Mouse (Mus musculus) CH12.LX (cell line): ENCODE results near the gene Gpx8. TPM values are rescaled to one million over a fixed set of nuclear protein-coding genes. Genes with fewer than 3 reads are reported as not detected.

Source experiments
- DNase-seq: peaks from one replicate; pipeline ENCODE4 v3.0.0-alpha.2; 2013; ENCODE audit errors: extremely low read depth
- H3K27ac ChIP-seq: 2 replicates; pipeline ENCODE4 v1.5.1; 2012; ENCODE audit warnings: low read depth, mild to moderate bottlenecking, control low read depth, moderate library complexity; ENCODE audit not compliant: insufficient read depth
- H3K27me3 ChIP-seq: replicated peaks from 2 replicates; pipeline ENCODE3; 2012; ENCODE audit warnings: inconsistent platforms
- H3K36me3 ChIP-seq, 2 experiments: replicated peaks in 1 of 2; 2 replicates each; pipeline versions ENCODE3 to v1.6.1; 2012; ENCODE audit warnings: inconsistent platforms in 1 of 2, low read length in 1 of 2, mild to moderate bottlenecking in 1 of 2, mixed read lengths in 1 of 2, moderate library complexity in 1 of 2; ENCODE audit not compliant: control insufficient read depth in 1 of 2, insufficient read depth in 1 of 2
- H3K4me1 ChIP-seq, 2 experiments: 2 replicates each; pipeline ENCODE4 v1.6.1; 2012; ENCODE audit warnings: inconsistent platforms in 1 of 2, moderate library complexity in 1 of 2; ENCODE audit not compliant: insufficient read depth in 2 of 2, control insufficient read depth in 1 of 2
- H3K4me2 ChIP-seq: 2 replicates; pipeline ENCODE4 v1.6.1; 2012; ENCODE audit warnings: low read depth, mild to moderate bottlenecking, control low read depth; ENCODE audit not compliant: poor library complexity, insufficient read depth, severe bottlenecking
- H3K4me3 ChIP-seq, 3 experiments: fragments of 150-350 bp in 1 of 3; sonication (generic) in 1 of 3; replicated peaks in 1 of 3; 2 replicates each; pipeline versions ENCODE3 to v1.5.1; 2011 to 2012; ENCODE audit warnings: low read depth in 2 of 3, low read length in 2 of 3, mild to moderate bottlenecking in 2 of 3, moderate library complexity in 2 of 3, control low read depth in 1 of 3, improper control_type of control experiment in 1 of 3, inconsistent platforms in 1 of 3, mixed read lengths in 1 of 3; ENCODE audit not compliant: poor library complexity in 1 of 3
- H3K79me2 ChIP-seq: replicated peaks from 2 replicates; pipeline ENCODE4 v1.6.1; 2012; ENCODE audit warnings: mild to moderate bottlenecking, moderate library complexity; ENCODE audit not compliant: control insufficient read depth, poor library complexity, insufficient read depth, severe bottlenecking; ENCODE audit errors: extremely low read depth
- H3K9ac ChIP-seq: 2 replicates; pipeline ENCODE4 v1.6.1; 2012; ENCODE audit warnings: low read depth, mild to moderate bottlenecking, control low read depth, moderate library complexity; ENCODE audit not compliant: insufficient read depth
- H3K9me3 ChIP-seq: replicated peaks from 2 replicates; pipeline ENCODE3; 2012; ENCODE audit warnings: low read length, inconsistent platforms, mixed read lengths
- BHLHE40 ChIP-seq: IDR thresholded peaks from 2 replicates; pipeline ENCODE4 v1.6.1; 2011; ENCODE audit warnings: mild to moderate bottlenecking, low read depth, low read length, improper control_type of control experiment
- CHD2 ChIP-seq: IDR thresholded peaks from 2 replicates; pipeline ENCODE4 v1.6.1; 2011; ENCODE audit warnings: low read length, improper control_type of control experiment
- CTCF ChIP-seq, 2 experiments: IDR thresholded peaks in 1 of 2; conservative IDR thresholded peaks in 1 of 2; 2 replicates each; pipeline ENCODE4 v1.5.1; 2011 to 2012; ENCODE audit warnings: low read depth in 2 of 2, low read length in 2 of 2, improper control_type of control experiment in 1 of 2, inconsistent platforms in 1 of 2, mild to moderate bottlenecking in 1 of 2, moderate library complexity in 1 of 2
- E2F4 ChIP-seq: IDR thresholded peaks from 2 replicates; pipeline ENCODE4 v1.6.1; 2011; ENCODE audit warnings: low read depth, low read length, improper control_type of control experiment; ENCODE audit not compliant: insufficient replicate concordance
- ELF1 ChIP-seq: IDR thresholded peaks from 2 replicates; pipeline ENCODE4 v1.6.1; 2014; ENCODE audit warnings: low read depth, mild to moderate bottlenecking, inconsistent platforms, low read length, improper control_type of control experiment
- EP300 ChIP-seq: IDR thresholded peaks from 2 replicates; pipeline ENCODE4 v1.6.1; 2011; ENCODE audit warnings: low read length, improper control_type of control experiment
- ETS1 ChIP-seq: conservative IDR thresholded peaks from 2 replicates; pipeline ENCODE4 v1.6.1; 2012; ENCODE audit warnings: low read depth, mild to moderate bottlenecking, inconsistent platforms, low read length, improper control_type of control experiment, moderate library complexity
- GABPA ChIP-seq: IDR thresholded peaks from 2 replicates; pipeline ENCODE4 v1.6.1; 2012; ENCODE audit warnings: low read depth, low read length, improper control_type of control experiment, inconsistent platforms; ENCODE audit not compliant: insufficient replicate concordance
- HCFC1 ChIP-seq: IDR thresholded peaks from 2 replicates; pipeline ENCODE4 v1.6.1; 2012; ENCODE audit warnings: low read depth, mild to moderate bottlenecking, inconsistent platforms, low read length, improper control_type of control experiment
- IRF4 ChIP-seq: IDR thresholded peaks from 2 replicates; pipeline ENCODE4 v1.6.1; 2014; ENCODE audit warnings: low read depth, mild to moderate bottlenecking, inconsistent platforms, low read length, improper control_type of control experiment
- MAX ChIP-seq: IDR thresholded peaks from 2 replicates; pipeline ENCODE4 v1.6.1; 2011; ENCODE audit warnings: low read length, improper control_type of control experiment
- MAZ ChIP-seq: IDR thresholded peaks from 2 replicates; pipeline ENCODE4 v1.6.1; 2012; ENCODE audit warnings: low read depth, mild to moderate bottlenecking, inconsistent platforms, low read length, improper control_type of control experiment, moderate library complexity
- MXI1 ChIP-seq: IDR thresholded peaks from 2 replicates; pipeline ENCODE4 v1.6.1; 2011; ENCODE audit warnings: mild to moderate bottlenecking, low read depth, low read length, improper control_type of control experiment
- MYC ChIP-seq: IDR thresholded peaks from 2 replicates; pipeline ENCODE4 v1.6.1; 2011; ENCODE audit warnings: low read depth, mild to moderate bottlenecking, improper control_type of control experiment, low read length
- NELFE ChIP-seq: IDR thresholded peaks from 2 replicates; pipeline ENCODE4 v1.6.1; 2011; ENCODE audit warnings: low read depth, low read length, improper control_type of control experiment
- NRF1 ChIP-seq: IDR thresholded peaks from 2 replicates; pipeline ENCODE4 v1.6.1; 2014; ENCODE audit warnings: low read depth, mild to moderate bottlenecking, inconsistent platforms, low read length, improper control_type of control experiment, moderate library complexity
- POLR2A ChIP-seq: IDR thresholded peaks from 2 replicates; pipeline ENCODE4 v1.6.1; 2011; ENCODE audit warnings: low read depth, mild to moderate bottlenecking, improper control_type of control experiment, low read length
- RAD21 ChIP-seq: IDR thresholded peaks from 2 replicates; pipeline ENCODE4 v1.6.1; 2011; ENCODE audit warnings: low read depth, mild to moderate bottlenecking, low read length, improper control_type of control experiment, moderate library complexity
- RCOR1 ChIP-seq: conservative IDR thresholded peaks from 2 replicates; pipeline ENCODE4 v1.6.1; 2012; ENCODE audit warnings: low read depth, mild to moderate bottlenecking, inconsistent platforms, low read length, improper control_type of control experiment
- TBP ChIP-seq: conservative IDR thresholded peaks from 2 replicates; pipeline ENCODE4 v1.6.1; 2011; ENCODE audit warnings: low read depth, low read length, improper control_type of control experiment
- UBTF ChIP-seq: IDR thresholded peaks from 2 replicates; pipeline ENCODE4 v1.6.1; 2012; ENCODE audit warnings: low read depth, mild to moderate bottlenecking, inconsistent platforms, low read length, improper control_type of control experiment, moderate library complexity
- USF1 ChIP-seq: IDR thresholded peaks from 2 replicates; pipeline ENCODE4 v1.6.1; 2014; ENCODE audit warnings: low read depth, mild to moderate bottlenecking, inconsistent platforms, low read length, improper control_type of control experiment
- USF2 ChIP-seq: conservative IDR thresholded peaks from 2 replicates; pipeline ENCODE4 v1.6.1; 2011; ENCODE audit warnings: low read depth, low read length, improper control_type of control experiment
- ZC3H11A ChIP-seq: IDR thresholded peaks from 2 replicates; pipeline ENCODE4 v1.6.1; 2012; ENCODE audit warnings: low read depth, mild to moderate bottlenecking, inconsistent platforms, low read length, improper control_type of control experiment
- ZMIZ1 ChIP-seq: IDR thresholded peaks from 2 replicates; pipeline ENCODE4 v1.6.1; 2012; ENCODE audit warnings: low read depth, mild to moderate bottlenecking, inconsistent platforms, low read length, improper control_type of control experiment
- ZNF384 ChIP-seq: IDR thresholded peaks from 2 replicates; pipeline ENCODE4 v1.6.1; 2012; ENCODE audit warnings: low read depth, low read length, improper control_type of control experiment, inconsistent platforms
- dilution Hi-C: fragments of 300-500 bp; cut with MboI; formaldehyde crosslinking; loops from 2 replicates; pipeline ENCODE4 v1.14.3; 2020; ENCODE audit warnings: low sequenced_read_pairs; ENCODE audit not compliant: extremely low pct_unique_long_range_greater_than_20kb, extremely low pct_ligation_motif_present
- in situ Hi-C: fragments of 300-500 bp; cut with MboI; formaldehyde crosslinking; loops from 3 replicates; pipeline ENCODE4 v1.14.3; 2019; ENCODE audit warnings: low sequenced_read_pairs, low pct_ligation_motif_present, low pct_unique_long_range_greater_than_20kb, mixed read lengths
- polyA plus RNA-seq: library from polyadenylated mRNA; unstranded; fragments of >175 nt; gene quantifications from 2 replicates; pipeline ENCODE4 v1.2.1, GENCODE M21; 2012; ENCODE audit warnings: low read depth; ENCODE audit not compliant: insufficient read length
- total RNA-seq, 2 experiments: library from RNA; depleted of rRNA; stranded (reverse); fragments of 300-350 nt in 1 of 2; fragments of >200 nt in 1 of 2; gene quantifications; 2 replicates each; pipeline ENCODE4 v1.2.3; 2012 to 2014

Gpx8 gene
- total and polyA plus RNA-seq, 3 experiments: not detected

DNA sequence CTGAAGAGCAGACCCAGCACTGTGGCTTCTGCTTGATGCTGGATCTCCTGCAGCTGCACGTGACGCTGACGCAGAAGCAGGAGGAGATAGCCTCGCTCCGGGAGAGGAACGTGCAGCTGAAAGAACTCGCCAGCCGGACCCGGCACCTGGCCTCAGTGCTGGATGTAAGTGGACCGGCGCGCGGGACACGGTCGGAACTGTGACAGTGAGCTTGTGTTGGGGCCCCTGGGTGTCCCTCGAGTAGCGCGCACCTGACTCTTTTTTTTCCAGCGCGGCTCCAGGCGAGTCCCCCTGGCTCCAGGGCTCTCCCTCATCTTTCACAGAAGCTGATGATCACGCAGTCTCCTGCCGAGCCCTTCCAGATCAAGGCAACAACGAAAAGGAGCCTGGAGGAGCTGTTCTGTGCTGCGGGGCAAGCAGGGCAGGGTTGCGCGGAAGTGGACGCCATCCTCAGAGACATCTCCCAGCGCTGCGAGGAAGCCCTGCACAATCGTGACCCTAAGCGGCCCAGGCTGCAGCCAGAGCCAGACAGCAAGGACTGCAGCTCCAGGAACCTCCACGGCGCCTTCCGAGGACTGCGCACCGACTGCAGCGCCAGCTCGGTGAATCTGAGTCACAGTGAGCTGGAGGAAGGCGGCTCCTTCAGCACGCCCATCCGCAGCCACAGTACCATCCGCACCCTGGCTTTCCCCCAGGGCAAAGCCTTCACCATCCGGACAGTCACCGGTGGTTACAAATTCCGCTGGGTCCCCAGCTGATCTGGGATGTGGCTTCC is 47.6 kb downstream of the Gpx8 start:
- peaks cover 0 to 41% of the 10 kb centered on the region in 2 experiments; a peak in 2 of 4 replicates for H3K4me1 ChIP-seq
- no peak overlapping the region for H3K27ac ChIP-seq
- TF ChIP-seq BHLHE40: peak; percentile 71
- TF ChIP-seq MAX: no peak
- TF ChIP-seq, all 38 proteins: peak for 1
- Histone ChIP-seq H3K4me2 (peak overlapping the region; percentile 55), H3K27me3 (peaks cover 44% of the 10 kb centered on the region), H3K4me3 (no peak overlapping the region), H3K9ac (no peak overlapping the region), H3K36me3 (no peaks in the 10 kb centered on the region), H3K79me2 (no peaks in the 10 kb centered on the region), H3K9me3 (no peaks in the 10 kb centered on the region)
- in situ Hi-C loops: no loop called here
- dilution Hi-C loops: no loop called here
- no peak for DNase-seq

DNA sequence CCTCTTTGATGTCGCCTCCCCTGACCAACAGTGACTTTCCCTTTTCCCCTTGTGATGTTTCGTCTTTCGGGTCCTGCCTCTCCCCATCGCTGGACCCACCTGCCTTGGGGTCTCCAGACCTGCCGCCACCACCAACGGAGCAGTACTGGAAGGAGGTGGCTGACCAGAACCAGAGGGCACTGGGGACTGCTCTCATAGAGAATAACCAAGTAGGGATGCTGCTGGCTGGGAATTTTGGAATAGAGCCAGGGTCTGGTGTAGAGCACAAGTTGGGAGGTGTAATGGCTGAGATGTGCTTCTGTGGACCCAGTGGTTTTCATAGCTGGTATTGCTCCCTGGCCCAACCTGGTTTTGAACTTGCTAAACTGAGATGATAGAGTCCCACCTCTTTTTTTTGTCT is 48.8 kb downstream of the Gpx8 start:
- Histone ChIP-seq H3K4me3 (no peak overlapping the region), H3K27ac (no peak overlapping the region), H3K4me1 (peaks cover 0 to 45% of the 10 kb centered on the region in 2 experiments; a peak in 2 of 4 replicates)
- no peak for DNase-seq
- in situ Hi-C loops: no loop called here
- TF ChIP-seq BHLHE40 (no peak), E2F4 (no peak), ELF1 (no peak), MAX (no peak), RCOR1 (no peak), NELFE (no peak), POLR2A (no peak), ETS1 (no peak), USF2 (no peak), MXI1 (no peak), ZMIZ1 (no peak), UBTF (no peak)
- TF ChIP-seq, all 38 proteins: peak for 0
- Histone ChIP-seq H3K4me2 (no peak overlapping the region), H3K36me3 (no peaks in the 10 kb centered on the region), H3K79me2 (no peaks in the 10 kb centered on the region), H3K9ac (no peak overlapping the region), H3K27me3 (peaks cover 55% of the 10 kb centered on the region), H3K9me3 (no peaks in the 10 kb centered on the region)
- dilution Hi-C loops: no loop called here

DNA sequence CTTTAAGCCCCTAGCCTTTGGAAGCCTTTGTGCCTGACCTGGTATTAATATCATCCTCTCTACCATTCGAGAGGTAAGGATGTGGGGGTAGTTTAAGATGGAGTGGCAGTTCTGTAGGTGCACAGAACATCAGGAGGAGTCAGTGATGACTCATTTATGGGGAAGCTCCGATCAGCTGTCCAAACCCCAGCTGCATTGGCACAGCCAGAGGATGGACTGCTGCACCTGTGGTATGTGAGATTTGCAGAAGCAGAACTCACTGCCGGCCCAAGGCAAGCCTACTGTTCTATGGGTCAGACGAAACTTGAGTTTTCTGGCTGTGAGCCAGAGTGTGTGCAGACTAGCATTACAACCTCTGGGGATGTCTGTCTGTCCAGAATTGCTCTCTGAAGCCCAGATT is 49.8 kb downstream of the Gpx8 start:
- in situ Hi-C loops: no loop called here
- dilution Hi-C loops: no loop called here
- Histone ChIP-seq H3K36me3 (no peaks in the 10 kb centered on the region), H3K27me3 (peaks cover 56% of the 10 kb centered on the region), H3K4me3 (no peak overlapping the region), H3K79me2 (no peaks in the 10 kb centered on the region), H3K4me2 (no peak overlapping the region), H3K9ac (no peak overlapping the region), H3K4me1 (peaks cover 0 to 45% of the 10 kb centered on the region in 2 experiments; a peak in 2 of 4 replicates), H3K9me3 (no peaks in the 10 kb centered on the region), H3K27ac (no peak overlapping the region)
- peak; percentile 37 for DNase-seq
- TF ChIP-seq MAZ (no peak), E2F4 (no peak), GABPA (no peak), UBTF (no peak), USF1 (no peak), EP300 (peak; percentile 47), CHD2 (no peak), ETS1 (peak; percentile 90), CTCF (conservative IDR thresholded peaks at IDR 0.05 in 1 of 2, IDR thresholded peaks at IDR 0.05 in 1 of 2; ENCODE audit: low read depth in 2 of 2, low read length in 2 of 2) (no peak), RAD21 (no peak), ZMIZ1 (no peak), TBP (no peak), RCOR1 (no peak), ZC3H11A (no peak), HCFC1 (no peak), NRF1 (no peak), IRF4 (0 out of 2 replicates have a peak, but pooled peaks have one; percentile 46), MYC (no peak), ZNF384 (no peak), NELFE (no peak)
